Mouse (Mus musculus): ENCODE data around the gene Itga11.

DNA sequence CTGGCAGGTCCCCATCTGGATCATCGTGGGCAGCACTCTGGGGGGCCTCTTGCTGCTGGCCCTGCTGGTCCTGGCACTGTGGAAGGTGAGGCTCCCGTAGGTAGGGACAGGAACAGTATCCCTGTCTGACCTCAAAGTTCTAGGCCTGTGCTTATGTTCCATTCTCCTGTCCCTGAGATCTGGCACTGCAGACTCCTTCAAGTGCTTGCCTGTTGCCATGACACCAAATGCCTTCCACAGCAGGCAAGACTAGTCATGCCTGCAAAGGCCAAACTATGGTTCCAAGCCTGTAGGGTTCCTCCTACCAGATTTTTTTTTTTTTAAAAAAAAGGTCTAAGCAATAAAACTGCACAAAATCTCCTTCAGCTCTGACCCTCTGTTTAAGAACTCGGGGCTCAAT is 104.3 kb downstream of the Itga11 start:
- TF ChIP-seq GATA1 (IDR thresholded peaks at IDR 0.05; ENCODE audit: borderline replicate concordance, low read length) (no peak), FLI1 (IDR thresholded peaks at IDR 0.05; ENCODE audit: low read length) (no peak)

All from megakaryocyte, embryonic 14.5 days (primary cell).